Mouse (Mus musculus): ENCODE measurements around the gene Gm17387.

The Gm17387 gene

GRCm38 (mm10) chr7:141078876-141079275 is 49.9 kb downstream of the Gm17387 start:
- DNase-seq, result no peak

Measured in kidney, postnatal 10 days (tissue).